Mouse (Mus musculus): Measurements from ENCODE around the gene Abcc3.

Gene Abcc3

GRCm38 (mm10) chr11:94392672-94393109, at the start of gene Abcc3:
Gene Abcc3 (minus strand): TSS chr11:94392997.
- DNase-seq (ENCODE audit: extremely low read depth, low read depth) = no peak

GRCm38 (mm10) chr11:94441752-94442151, 49.0 kb upstream of the Abcc3 start:
- no peak for DNase-seq (ENCODE audit: extremely low read depth, low read depth)

GRCm38 (mm10) chr11:94441122-94441521, 48.3 kb upstream of the Abcc3 start:
- no peak for DNase-seq (ENCODE audit: extremely low read depth, low read depth)

DNA sequence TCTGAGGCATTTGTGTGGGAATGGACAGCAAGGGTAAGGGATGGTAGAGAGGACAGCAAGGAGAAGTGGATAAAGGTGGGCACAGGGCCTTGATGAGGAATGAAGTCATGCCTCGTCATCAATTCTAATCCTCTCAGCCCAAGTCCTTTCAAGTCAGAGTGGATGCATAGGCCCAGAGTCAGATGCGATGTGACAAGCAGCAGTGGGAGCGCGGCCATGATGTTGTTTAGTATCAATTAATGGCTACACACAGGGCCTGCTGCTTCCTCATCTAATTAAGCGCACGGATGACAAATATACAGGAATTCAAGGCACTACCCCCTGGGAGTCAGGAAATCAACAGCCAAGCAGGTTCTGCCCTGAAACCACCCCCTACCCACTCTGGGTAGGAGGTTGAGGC, 47.6 kb upstream of the Abcc3 start:
- no peak for DNase-seq (ENCODE audit: extremely low read depth, low read depth)

DNA sequence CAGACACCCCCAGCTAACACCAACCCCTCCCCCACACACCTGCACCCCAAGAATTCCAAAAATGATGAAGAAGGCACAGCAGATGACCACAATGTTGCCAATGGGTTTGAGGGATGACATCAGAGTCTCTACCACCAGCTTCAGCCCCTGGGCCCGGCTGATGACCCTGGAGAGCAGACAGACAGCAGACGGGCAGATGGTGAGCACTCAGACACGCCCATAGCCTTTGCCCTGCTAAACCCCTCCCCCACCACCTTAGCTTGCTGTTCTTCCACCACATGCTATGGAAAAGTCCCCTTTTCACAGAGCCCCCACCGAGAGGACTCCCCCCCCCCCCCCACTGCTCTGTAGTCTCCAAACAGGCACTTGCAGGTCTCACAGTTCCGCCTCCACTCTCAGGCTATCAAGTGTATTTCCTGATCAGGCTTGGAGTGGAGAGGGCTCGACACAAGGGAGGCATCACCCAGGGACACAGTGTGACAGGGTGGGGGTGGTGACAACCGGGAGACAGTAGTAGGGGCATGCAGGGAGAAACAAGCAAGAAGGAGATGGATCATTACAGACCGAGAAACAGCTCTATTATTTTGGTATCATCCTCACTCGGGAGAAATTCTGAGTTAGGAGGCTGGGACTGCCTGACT, 36.3 kb upstream of the Abcc3 start:
- DNase-seq (ENCODE audit: extremely low read depth, low read depth) = no peak

GRCm38 (mm10) chr11:94428091-94428835, 35.5 kb upstream of the Abcc3 start:
- no peak for DNase-seq (ENCODE audit: extremely low read depth, low read depth)

DNA sequence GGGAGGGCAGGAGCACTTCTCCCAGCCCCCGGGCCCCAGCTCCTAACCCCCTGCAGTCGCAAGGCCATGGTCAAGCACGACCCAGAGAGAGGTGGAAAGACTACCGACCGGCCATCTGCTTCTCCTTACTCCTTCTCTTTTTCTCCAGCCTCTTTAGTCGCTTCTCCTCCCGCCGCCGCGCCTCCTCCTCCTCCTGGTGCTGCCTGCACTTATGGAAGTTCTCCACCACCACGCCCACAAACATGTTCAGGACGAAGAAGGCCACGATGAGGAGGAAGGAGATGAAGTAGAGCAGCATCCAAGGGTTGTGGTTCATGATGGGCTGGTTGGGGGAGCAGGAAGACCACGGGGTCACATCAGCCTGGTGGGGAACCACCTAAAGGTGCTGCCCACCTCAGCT, 32.9 kb upstream of the Abcc3 start:
- DNase-seq (ENCODE audit: extremely low read depth, low read depth) = no peak

DNA sequence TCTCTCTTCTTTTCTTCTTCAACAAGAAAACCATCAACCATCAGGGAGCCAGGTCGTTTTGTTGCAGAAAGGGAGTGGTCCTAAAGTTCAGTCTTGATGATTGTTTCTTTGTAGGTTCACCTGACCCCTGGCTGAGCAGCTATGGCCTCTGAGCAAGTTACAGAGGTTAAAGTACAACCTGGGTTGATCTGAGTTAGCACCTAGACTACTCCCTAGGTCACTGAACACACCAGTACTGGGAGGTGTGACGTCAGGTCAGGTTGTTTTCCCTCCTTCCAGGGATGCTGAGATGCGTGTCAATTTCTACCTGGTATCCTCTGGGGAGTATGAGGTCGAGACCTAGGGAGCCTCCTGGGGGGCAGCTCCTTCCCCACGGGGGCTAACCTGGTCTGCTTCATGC, 32.4 kb upstream of the Abcc3 start:
- DNase-seq (ENCODE audit: extremely low read depth, low read depth) = no peak

GRCm38 (mm10) chr11:94424380-94424779, 31.6 kb upstream of the Abcc3 start:
- DNase-seq (ENCODE audit: extremely low read depth, low read depth) = no peak

DNA sequence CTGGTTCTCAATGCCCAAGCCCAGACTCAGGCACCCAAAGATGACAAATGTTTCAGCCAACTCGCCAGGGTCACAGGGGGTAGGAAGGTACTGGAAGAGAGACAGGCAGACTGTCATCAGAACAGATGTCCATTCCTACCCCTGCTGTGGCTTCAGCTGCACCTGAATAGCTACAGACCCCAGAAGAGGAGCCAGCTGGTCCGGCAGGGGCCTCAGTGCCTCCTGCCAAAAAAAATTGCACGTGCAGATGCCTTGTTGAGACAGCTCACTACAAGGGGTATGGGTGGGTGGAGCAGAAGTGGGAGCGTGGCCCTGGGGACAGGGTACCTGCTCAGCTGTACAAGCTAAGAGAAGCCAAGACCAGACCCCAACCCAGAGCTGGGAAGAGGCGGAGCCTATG, 31.1 kb upstream of the Abcc3 start:
- no peak for DNase-seq (ENCODE audit: extremely low read depth, low read depth)

- no peak for DNase-seq (ENCODE audit: extremely low read depth, low read depth)
These were observed 28.2 kb upstream of the Abcc3 start for GRCm38 (mm10) chr11:94420991-94421390.

DNA sequence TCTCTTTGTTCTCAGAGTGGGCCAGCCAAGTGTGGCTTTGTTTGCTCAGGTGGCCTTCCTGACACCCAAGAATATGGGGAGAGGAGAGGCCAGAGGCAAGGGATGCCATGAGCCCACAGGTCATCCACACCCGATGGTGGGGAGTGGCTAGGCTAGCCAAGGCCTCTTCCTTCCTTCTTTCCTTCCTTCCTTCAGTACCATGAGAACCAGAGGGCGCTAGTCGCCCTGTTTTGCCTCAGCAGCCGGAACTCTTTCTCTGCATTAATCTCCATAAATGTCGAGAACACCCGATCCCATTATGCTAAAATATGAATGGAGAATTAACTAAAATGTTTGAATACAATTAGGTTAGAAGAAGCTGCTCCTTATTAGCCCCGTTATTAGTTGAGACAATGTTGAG, 27.5 kb upstream of the Abcc3 start:
- DNase-seq (ENCODE audit: extremely low read depth, low read depth) = no peak

DNA sequence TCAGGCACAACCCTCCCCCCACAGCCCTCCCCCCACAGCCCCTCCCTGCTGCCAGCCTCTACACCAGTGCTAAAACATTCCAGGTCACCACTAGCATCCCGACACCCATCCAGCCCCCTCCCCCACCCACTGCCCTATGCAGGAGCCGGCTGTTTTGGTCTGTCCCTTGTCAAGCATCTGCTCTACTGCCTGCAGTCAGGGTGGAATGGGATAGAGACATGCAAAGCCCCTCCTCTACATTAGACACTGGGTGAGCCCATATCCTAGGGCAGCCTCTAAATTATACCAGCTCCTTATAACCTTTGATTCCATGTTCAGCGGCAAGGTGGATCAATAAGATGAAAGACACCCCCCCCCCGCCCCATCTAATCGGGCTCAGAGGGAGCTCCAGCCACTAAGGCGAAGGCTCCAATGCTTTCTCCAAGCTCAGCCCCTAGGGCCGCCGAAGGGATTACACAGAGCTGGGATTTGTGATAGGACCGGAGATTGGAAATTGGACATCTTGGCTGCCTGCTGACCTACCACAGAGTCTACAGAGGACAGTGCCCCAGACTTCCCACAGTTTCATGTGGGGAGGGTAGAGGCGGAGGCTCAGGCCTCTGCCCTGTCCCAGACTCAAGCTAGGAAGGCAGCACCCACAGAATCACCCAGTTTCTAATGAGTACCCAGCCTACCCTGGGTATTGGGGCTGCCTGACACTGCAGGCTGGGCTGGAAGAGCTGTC, 26.4 kb upstream of the Abcc3 start:
- no peak for DNase-seq (ENCODE audit: extremely low read depth, low read depth)

GRCm38 (mm10) chr11:94414042-94414441, 21.2 kb upstream of the Abcc3 start:
- no peak for DNase-seq (ENCODE audit: extremely low read depth, low read depth)

- no peak for DNase-seq (ENCODE audit: extremely low read depth, low read depth)
These were observed 20.7 kb upstream of the Abcc3 start for GRCm38 (mm10) chr11:94413516-94413915.

- no peak for DNase-seq (ENCODE audit: extremely low read depth, low read depth)
These were observed 20.2 kb upstream of the Abcc3 start for GRCm38 (mm10) chr11:94412998-94413469.

DNA sequence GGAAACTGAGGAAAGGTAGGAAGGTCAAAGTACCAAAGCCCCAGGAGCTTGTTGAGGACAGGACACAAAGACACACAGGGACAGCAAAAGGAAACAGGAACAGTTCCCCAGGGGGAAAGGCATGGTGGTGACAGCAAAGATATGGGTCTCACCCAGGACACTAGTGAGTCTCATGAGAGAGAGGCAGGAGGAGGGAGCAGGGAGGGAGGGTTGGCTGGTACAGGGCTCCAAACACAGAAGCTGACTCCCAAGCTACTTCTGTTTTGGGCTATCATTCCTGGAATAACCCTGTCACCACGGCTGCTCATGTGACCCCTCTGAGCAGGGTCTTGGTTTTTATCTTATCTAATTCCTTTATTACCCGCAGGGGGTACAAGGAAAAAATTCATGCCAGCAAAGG, 19.8 kb upstream of the Abcc3 start:
- DNase-seq (ENCODE audit: extremely low read depth, low read depth) = no peak

GRCm38 (mm10) chr11:94407803-94408321, 15.1 kb upstream of the Abcc3 start:
- no peak for DNase-seq (ENCODE audit: extremely low read depth, low read depth)

DNA sequence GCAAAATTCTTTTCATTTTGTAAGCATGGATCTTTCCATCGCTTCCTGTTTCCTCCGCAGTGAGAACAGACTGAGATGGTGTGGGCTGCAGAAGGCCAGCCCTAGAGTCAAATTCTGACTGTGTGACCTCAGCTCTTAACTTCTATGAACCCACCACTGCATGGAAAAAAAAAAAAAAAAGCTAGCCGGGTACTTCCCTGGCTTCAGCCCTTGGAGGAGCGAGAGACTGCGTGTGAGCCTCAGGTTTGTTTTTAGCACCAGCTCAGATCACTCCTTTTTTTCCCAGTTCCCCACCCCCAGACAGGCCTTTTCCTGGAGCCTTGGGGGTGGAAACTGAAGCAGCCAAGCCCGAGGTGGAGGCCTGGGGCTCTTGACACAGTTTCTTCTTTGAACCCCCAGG, 12.6 kb upstream of the Abcc3 start:
- DNase-seq (ENCODE audit: extremely low read depth, low read depth) = no peak

DNA sequence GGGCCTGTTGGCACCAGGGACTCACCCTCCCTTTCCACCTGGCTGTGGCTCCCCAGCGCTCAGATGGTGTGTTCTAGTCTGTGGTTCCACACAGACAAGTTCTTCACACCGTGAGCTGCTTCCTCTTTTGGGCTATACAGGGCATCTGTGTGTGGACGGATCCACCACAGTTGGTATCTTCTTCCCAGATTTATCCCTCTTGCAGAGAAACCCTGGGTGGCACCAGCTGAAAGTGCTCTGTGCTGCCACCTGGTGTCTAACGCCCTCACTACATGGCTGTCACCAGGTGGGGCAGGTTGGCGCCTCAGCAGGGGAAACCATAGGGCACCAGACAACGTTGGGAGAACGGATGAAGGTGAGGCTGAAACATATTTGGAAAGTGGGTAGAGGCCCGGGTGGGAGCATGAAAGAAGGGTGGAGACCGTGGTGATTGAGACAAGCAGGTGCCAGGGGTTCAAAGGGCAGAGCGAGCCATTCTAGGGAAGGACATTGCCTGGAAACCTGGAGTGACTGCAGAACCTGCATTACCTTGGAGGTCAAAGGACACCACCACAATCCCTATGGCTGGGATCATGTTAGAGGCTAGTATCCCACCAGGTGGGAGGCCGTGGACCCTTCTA, 12.0 kb upstream of the Abcc3 start:
- no peak for DNase-seq (ENCODE audit: extremely low read depth, low read depth)

DNA sequence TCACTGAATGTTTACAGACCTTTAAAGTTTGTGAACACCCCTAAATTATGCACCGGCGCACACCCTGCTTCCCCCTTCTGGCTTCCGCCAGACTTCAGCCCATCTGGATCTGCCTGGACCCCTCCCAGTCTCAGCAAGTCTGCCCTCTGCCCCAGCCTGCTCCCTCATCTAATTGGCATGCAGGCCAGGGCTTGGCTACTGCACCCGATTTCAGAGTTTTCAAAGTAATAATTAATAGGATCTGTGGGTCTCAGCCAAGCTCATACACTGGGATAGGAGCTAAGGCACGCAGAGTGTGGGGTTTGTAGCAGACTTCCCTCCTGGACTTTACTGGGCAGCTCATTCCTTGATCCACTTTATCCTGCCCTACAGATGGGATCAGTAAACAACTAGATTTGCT, 11.4 kb upstream of the Abcc3 start:
- DNase-seq (ENCODE audit: extremely low read depth, low read depth) = no peak

- DNase-seq (ENCODE audit: extremely low read depth, low read depth) = no peak
These were observed 11.0 kb upstream of the Abcc3 start for GRCm38 (mm10) chr11:94403757-94404156.
